Mouse (Mus musculus) cerebellum, adult (tissue): ENCODE measurements around the gene Olfr104-ps.

Experiments
- ATAC-seq: cut with Nextera tagmentation; 2 replicates; pipeline ENCODE4 v1.9.2; 2017; ENCODE audit warnings: mild to moderate bottlenecking, moderate library complexity, mixed read lengths; ENCODE audit not compliant: insufficient number of reproducible peaks, low FRiP score, low TSS enrichment

Gene Olfr104-ps

DNA sequence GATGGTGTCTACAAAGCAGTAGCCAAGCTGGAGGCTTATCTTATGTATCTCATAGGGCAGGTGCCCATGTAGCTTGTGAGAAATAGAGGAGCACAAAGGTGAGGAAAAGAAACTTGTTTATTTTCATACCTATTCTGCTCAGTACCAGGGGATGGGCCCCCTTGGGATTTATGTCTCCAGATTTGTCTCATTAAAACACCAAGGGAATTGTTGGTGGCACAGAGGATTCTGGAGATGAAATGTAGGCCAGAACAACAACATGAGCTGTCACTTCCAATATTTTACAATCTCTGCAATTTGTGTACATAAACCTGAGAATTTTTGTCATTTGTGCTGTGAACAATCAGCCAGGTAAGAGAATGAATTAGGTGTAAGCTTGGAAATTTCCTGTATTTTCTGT lies at the start of gene Olfr104-ps:
TSS of gene Olfr104-ps (plus strand) at position 301 of the 400 bp plus-strand sequence.
- ATAC-seq: no peak

GRCm38 (mm10) chr17:37310146-37310699 lies 49.2 kb upstream of the Olfr104-ps start:
- ATAC-seq: no peak

GRCm38 (mm10) chr17:37316954-37317353 lies 42.4 kb upstream of the Olfr104-ps start, which contains the start of gene Olfr102:
TSS of gene Olfr102 (minus strand) at chr17:37317054.
- no peak for ATAC-seq

DNA sequence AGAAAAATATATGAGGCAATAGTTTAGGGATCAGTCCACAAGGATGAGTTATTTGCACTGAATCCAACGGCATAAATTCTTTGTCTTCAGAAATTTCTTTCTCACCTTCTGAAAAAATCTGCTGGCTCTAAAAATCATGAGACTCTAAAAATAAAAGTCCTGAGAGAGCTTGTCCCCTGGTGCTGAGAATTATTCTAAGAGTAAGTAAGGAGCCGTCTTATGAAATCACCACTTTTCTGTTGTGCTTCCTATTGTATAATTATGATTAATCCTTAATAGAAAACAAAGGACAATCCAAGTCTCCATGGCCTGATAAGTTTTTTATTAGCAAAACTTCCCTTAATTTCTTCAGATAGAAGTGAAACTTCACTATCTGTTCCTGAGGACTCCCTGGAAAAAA lies 19.8 kb upstream of the Olfr104-ps start, which contains the start of gene Olfr103:
TSS of gene Olfr103 (minus strand) at position 101 of the 400 bp plus-strand sequence.
- no peak for ATAC-seq

GRCm38 (mm10) chr17:37378733-37379132 lies 19.4 kb downstream of the Olfr104-ps start, which contains the start of gene Olfr105-ps:
TSS of gene Olfr105-ps (plus strand) at chr17:37379033.
- no peak for ATAC-seq

DNA sequence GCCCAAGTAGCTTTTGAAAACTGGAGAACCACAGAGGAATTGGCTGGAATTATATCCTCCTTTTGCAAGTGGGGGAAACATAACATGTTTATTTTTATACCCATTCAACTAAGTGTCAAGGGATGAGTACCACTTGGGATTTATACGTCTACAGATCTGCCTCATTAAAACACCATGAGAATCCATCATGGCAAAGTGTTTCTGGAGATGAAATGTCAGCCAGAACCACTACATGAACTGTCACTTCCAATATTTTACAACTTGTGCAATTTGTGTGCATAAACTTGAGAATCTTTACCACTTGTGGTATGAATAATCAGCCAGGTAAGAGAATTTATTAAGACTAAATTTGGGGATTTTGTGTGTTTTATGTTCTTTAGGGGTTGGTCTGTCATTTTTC lies 30.7 kb downstream of the Olfr104-ps start, which contains the start of gene Olfr106-ps:
TSS of gene Olfr106-ps (plus strand) at position 301 of the 400 bp plus-strand sequence.
- ATAC-seq: no peak

DNA sequence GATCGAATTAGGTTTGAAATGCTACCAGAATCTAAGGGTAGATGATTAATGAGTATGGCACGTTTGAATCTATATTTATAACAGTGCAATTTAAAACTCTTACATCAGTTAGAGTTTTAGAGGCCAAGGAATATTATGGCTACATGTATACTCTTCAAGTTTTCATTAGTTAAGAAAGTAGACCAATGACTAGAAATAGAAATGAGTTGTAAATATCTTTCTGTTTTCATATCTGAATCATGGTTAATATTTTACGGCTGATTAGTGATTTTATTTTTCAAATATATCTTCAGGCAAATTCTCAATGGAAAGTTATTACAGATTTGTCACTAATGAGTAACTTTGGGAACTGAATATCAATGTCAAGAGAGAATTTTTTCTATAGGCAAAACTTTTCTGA lies 39.5 kb downstream of the Olfr104-ps start, which contains the start of gene Olfr107:
TSS of gene Olfr107 (plus strand) at position 301 of the 400 bp plus-strand sequence.
- no peak for ATAC-seq

- ATAC-seq: no peak
These were observed 54.0 kb downstream of the Olfr104-ps start for GRCm38 (mm10) chr17:37413380-37413779.
